Mouse (Mus musculus): ENCODE results near the gene Atcay. TPM values are rescaled to one million over a fixed set of nuclear protein-coding genes. Genes with fewer than 3 reads are reported as not detected.
"Not testable (repeated sequence)": the region's sequence is repeated elsewhere in the genome, so short reads cannot be mapped to it uniquely, and the experiment has no call there.

Gene Atcay
- polyA plus RNA-seq, 1 experiment from 2014 or later, result 37.2 TPM

DNA sequence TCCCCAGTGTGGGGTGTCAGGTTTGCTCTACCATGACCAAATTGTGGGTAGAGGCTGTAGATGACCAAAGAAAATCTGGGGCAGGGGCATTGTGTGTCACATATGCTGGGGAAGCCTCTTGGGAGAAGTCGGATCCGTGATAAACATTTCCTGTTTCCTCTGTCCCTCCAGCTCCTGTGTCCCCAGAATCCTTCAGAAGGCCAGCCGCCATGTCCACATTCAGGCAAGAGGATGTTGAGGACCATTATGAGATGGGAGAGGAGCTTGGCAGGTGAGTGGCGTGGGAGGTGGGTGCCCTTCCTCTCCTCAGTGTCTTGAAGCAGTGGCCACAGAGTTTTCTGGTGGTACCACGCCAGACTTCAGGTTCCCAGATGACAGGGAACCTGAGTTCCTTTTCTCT lies 46.8 kb downstream of the Atcay start, which contains the start of gene 4930442H23Rik:
4930442H23Rik (minus strand) TSS at position 45 of the 400 bp plus-strand sequence.
- Histone ChIP-seq H3K4me1 (peaks cover 24% of the 10 kb centered on the region), H3K4me3 (peak within 1 kb of the TSS; percentile 59), H3K27me3 (no peaks in the 10 kb centered on the region), H3K9me3 (no peaks in the 10 kb centered on the region), H3K9ac (replicated peaks) (peak within 1 kb of the TSS; percentile 50), H3K27ac (replicated peaks) (peak within 1 kb of the TSS; percentile 63), H3K4me2 (replicated peaks) (peak within 1 kb of the TSS; percentile 61), H3K36me3 (peaks cover 75% of the 10 kb centered on the region)
- WGBS, result 89% methylated on average over 5 of the region's 5 CpGs
- ATAC-seq (ENCODE audit: low FRiP score, low read depth), result no peak

DNA sequence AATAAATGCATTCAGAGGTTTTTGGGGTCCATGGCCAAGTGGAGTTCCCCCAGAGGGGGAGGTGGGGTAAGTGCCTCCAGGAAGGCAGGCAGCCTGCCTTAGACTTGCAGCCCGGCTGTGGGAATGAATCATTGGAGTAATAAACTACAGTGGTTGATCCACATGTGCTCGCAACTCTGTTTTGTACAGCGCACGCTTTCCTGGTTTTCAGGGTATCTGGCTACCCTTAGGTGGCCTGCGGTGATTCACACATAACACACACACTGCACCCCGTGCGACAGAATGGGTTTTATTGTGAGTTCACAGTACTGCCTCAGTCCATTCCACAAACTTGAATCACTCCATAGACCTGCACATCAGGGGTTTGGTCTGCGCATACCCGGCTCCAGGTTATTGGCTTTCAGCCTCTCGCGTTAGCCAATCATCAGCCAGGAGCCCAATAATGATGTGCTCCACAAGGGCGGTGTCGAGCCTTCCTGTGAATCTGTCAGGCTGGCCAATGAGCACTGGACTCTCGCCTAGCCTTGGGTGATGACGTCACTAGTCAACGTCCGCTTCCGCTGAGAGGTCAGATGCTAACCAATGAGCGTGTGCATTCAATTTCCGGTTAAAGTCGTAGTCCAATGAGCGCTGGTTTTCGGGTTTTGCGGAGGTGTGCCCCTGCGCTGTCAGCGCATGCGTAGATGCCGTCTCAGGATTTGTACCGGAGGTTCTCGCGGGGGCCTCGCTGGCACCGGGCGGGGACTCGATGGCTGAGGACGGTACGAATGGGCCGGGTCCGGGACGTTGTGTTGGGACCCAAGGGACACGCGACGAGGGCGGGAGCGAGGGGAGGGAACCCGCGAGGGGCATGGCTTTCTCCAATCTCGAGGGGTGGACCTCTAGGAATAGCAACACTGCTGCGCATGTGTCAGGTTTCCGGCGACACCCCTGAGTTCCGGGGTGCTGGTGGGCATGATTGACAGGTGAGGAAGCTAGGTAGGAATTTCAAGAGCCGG lies 48.0 kb downstream of the Atcay start, which contains the start of gene Dapk3:
Dapk3 (plus strand) TSS at position 670 of the 998 bp plus-strand sequence.
- Histone ChIP-seq H3K9me3 (no peaks in the 10 kb centered on the region), H3K4me1 (peaks cover 35% of the 10 kb centered on the region), H3K27ac (replicated peaks) (peak within 1 kb of the TSS; percentile 63), H3K27me3 (no peaks in the 10 kb centered on the region), H3K36me3 (peaks cover 81% of the 10 kb centered on the region), H3K4me3 (peak within 1 kb of the TSS; percentile 59), H3K9ac (replicated peaks) (peak within 1 kb of the TSS; percentile 50), H3K4me2 (replicated peaks) (peak within 1 kb of the TSS; percentile 61)
- peak; percentile 94 for ATAC-seq (ENCODE audit: low FRiP score, low read depth)
- WGBS, result 5% methylated on average over 53 of the region's 53 CpGs

DNA sequence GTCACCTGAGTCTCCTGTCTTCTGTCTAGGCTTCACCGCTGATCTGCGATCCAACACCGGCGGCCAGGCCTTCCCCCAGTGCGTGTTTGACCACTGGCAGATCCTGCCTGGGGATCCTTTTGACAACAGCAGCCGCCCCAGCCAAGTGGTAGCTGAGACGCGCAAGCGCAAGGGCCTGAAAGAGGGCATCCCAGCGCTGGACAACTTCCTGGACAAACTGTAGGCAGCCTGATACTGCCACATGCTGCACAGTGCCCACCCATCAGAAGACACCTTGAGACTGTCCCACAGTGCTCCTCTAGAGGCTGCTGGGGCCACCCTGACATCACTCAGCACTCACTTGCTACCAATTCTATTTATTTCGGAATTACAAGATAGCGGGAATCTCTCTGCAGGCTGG lies 48.8 kb downstream of the Atcay start:
- not testable (repeated sequence) for H3K27me3 ChIP-seq; ATAC-seq (ENCODE audit: low FRiP score, low read depth); H3K4me2 ChIP-seq (replicated peaks); H3K9ac ChIP-seq (replicated peaks); H3K9me3 ChIP-seq
- Histone ChIP-seq H3K36me3 (peaks cover 78% of the 10 kb centered on the region), H3K4me3 (0 out of 2 replicates have a peak overlapping the region, but pooled peaks have one; percentile 59), H3K27ac (replicated peaks) (0 out of 2 replicates have a peak overlapping the region, but pooled peaks have one; percentile 63), H3K4me1 (peaks cover 42% of the 10 kb centered on the region)
- 81% methylated on average over 12 of the region's 12 CpGs for WGBS

DNA sequence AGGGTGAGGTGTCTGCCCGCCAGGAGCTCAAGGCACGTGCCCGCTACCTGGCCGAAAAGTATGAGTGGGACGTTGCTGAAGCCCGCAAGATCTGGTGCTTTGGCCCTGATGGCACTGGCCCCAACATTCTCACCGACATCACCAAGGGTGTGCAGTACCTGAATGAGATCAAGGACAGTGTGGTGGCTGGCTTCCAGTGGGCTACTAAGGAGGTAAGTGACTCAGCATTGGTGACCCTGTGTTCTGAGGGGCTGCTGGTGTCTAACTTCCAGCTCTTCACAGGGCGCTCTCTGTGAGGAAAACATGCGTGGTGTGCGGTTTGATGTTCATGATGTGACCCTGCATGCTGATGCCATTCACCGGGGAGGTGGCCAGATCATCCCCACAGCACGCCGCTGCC lies 49.7 kb downstream of the Atcay start:
- no peak for ATAC-seq (ENCODE audit: low FRiP score, low read depth)
- Histone ChIP-seq H3K9ac (replicated peaks) (0 out of 2 replicates have a peak overlapping the region, but pooled peaks have one; percentile 20), H3K36me3 (peaks cover 71% of the 10 kb centered on the region), H3K4me2 (replicated peaks) (no peak overlapping the region), H3K27ac (replicated peaks) (no peak overlapping the region; the same call in 1 of the 2 replicates), H3K4me1 (peaks cover 42% of the 10 kb centered on the region), H3K4me3 (no peak overlapping the region), H3K27me3 (no peaks in the 10 kb centered on the region), H3K9me3 (no peaks in the 10 kb centered on the region)
- WGBS, result 91% methylated on average over 13 of the region's 13 CpGs

DNA sequence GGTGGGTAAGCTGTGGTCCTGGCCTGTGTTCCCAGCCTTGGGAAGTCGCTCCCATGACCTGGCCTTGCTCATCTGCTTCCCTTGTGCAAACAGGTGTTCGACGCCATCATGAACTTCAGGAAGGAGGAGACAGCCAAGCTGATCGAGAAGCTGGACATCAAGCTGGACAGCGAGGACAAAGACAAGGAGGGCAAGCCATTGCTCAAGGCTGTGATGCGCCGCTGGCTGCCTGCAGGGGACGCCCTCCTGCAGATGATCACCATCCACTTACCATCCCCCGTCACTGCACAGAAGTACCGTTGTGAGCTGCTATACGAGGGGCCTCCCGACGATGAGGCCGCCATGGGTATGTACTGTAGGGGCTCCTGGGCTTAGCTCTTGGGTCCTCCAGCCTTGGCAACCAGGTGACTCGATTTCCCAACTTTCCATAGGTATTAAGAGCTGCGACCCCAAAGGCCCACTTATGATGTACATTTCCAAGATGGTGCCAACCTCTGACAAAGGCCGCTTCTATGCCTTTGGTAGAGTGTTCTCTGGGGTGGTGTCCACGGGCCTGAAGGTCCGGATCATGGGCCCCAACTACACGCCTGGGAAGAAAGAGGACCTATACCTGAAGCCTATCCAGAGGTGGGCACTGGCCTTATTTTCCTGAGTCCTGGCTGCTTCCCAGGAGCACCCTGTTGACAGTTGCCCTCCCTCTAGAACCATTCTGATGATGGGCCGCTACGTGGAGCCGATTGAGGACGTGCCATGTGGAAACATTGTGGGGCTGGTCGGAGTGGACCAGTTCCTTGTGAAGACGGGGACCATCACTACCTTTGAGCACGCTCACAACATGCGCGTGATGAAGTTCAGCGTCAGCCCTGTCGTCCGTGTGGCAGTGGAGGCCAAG lies 50.9 kb downstream of the Atcay start:
- Histone ChIP-seq H3K9me3 (no peaks in the 10 kb centered on the region), H3K4me1 (peaks cover 51% of the 10 kb centered on the region), H3K36me3 (peaks cover 60% of the 10 kb centered on the region), H3K9ac (replicated peaks) (no peak overlapping the region; the same call in 1 of the 2 replicates), H3K4me3 (no peak overlapping the region), H3K27me3 (no peaks in the 10 kb centered on the region), H3K27ac (replicated peaks) (no peak overlapping the region), H3K4me2 (replicated peaks) (no peak overlapping the region)
- 90% methylated on average over 32 of the region's 32 CpGs for WGBS
- no peak for ATAC-seq (ENCODE audit: low FRiP score, low read depth)

DNA sequence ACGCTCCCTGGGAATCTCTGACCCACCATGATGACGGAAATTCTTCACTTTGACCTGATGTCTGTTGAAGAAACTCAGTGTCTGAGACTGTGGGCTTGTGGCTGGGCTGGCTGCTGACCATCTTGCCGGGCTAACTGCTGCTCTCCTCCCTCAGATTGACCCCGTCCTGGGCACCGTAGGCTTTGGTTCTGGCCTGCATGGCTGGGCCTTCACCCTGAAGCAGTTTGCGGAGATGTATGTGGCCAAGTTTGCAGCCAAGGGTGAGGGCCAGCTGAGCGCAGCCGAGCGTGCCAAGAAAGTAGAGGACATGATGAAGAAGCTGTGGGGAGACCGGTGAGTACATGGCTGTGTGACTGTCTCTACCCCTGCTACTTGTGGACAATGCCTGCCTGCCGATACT lies 51.7 kb downstream of the Atcay start:
- H3K4me1 ChIP-seq, result peaks cover 56% of the 10 kb centered on the region
- H3K27me3 ChIP-seq, result no peaks in the 10 kb centered on the region
- no peak overlapping the region for H3K27ac ChIP-seq (replicated peaks)
- H3K4me3 ChIP-seq, result no peak overlapping the region
- WGBS, result 95% methylated on average over 11 of the region's 11 CpGs
- H3K36me3 ChIP-seq, result peaks cover 52% of the 10 kb centered on the region
- H3K9ac ChIP-seq (replicated peaks), result no peak overlapping the region
- H3K4me2 ChIP-seq (replicated peaks), result no peak overlapping the region
- H3K9me3 ChIP-seq, result no peaks in the 10 kb centered on the region
- ATAC-seq (ENCODE audit: low FRiP score, low read depth), result no peak

DNA sequence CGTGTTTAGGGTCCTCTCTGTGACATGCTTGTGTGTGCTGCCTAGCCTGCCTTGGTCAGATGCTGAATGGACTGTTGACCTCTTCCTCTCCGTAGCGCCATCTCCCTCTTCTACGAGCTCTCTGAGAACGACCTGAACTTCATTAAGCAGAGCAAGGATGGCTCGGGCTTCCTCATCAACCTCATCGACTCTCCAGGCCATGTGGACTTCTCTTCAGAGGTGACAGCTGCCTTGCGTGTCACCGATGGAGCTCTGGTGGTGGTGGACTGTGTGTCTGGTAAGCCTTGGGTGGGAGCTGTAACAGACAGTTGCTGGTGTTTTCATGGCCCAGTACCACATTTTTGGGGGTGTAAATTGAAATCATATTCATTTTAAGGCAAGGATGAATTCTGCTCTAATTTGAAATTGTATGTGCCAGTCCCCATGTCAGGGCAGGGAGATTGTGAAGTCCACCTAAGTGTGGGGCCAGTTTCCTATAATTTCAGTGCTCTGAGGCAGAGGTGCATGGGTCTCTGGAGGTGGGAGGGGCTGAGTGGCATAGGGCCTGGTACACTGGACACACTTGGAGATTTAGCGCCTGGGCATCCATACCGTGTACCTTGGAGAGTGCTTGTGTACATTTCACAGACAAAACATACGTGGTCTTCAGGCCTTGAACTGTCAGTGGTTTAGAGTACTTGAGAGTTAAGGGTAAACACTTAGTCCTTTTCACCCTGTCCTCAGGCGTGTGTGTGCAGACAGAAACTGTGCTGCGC lies 52.5 kb downstream of the Atcay start:
- Histone ChIP-seq H3K4me1 (peaks cover 58% of the 10 kb centered on the region), H3K9me3 (no peaks in the 10 kb centered on the region), H3K36me3 (peaks cover 52% of the 10 kb centered on the region), H3K4me2 (replicated peaks) (peak overlapping the region; percentile 95), H3K27ac (replicated peaks) (peak overlapping the region; percentile 93; the same call in 1 of the 2 replicates), H3K27me3 (no peaks in the 10 kb centered on the region), H3K9ac (replicated peaks) (peak overlapping the region; percentile 99), H3K4me3 (peak overlapping the region; percentile 99)
- WGBS, result 72% methylated on average over 14 of the region's 14 CpGs
- ATAC-seq (ENCODE audit: low FRiP score, low read depth), result no peak

DNA sequence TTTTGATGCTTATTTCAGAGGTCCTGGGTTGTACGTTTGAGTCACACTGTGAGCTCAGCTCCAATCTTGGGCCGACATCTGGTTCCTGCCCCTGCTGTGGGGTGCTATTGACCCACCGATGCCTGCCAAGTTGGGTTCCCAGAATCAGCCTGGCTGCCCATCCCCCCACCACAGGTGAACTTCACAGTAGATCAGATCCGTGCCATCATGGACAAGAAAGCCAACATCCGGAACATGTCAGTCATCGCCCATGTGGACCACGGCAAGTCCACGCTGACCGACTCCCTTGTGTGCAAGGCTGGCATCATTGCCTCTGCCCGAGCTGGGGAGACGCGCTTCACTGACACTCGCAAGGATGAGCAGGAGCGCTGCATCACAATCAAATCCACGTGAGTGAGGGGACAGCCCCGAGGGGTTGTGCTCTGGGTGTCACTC lies 53.1 kb downstream of the Atcay start:
- peak overlapping the region; percentile 99 for H3K4me3 ChIP-seq
- WGBS, result 19% methylated on average over 16 of the region's 16 CpGs
- H3K4me1 ChIP-seq, result peaks cover 61% of the 10 kb centered on the region
- no peak for ATAC-seq (ENCODE audit: low FRiP score, low read depth)
- H3K4me2 ChIP-seq (replicated peaks), result peak overlapping the region; percentile 95
- no peaks in the 10 kb centered on the region for H3K9me3 ChIP-seq
- peaks cover 52% of the 10 kb centered on the region for H3K36me3 ChIP-seq
- peak overlapping the region; percentile 99 for H3K9ac ChIP-seq (replicated peaks)
- peak overlapping the region; percentile 93 for H3K27ac ChIP-seq (replicated peaks)
- H3K27me3 ChIP-seq, result no peaks in the 10 kb centered on the region

DNA sequence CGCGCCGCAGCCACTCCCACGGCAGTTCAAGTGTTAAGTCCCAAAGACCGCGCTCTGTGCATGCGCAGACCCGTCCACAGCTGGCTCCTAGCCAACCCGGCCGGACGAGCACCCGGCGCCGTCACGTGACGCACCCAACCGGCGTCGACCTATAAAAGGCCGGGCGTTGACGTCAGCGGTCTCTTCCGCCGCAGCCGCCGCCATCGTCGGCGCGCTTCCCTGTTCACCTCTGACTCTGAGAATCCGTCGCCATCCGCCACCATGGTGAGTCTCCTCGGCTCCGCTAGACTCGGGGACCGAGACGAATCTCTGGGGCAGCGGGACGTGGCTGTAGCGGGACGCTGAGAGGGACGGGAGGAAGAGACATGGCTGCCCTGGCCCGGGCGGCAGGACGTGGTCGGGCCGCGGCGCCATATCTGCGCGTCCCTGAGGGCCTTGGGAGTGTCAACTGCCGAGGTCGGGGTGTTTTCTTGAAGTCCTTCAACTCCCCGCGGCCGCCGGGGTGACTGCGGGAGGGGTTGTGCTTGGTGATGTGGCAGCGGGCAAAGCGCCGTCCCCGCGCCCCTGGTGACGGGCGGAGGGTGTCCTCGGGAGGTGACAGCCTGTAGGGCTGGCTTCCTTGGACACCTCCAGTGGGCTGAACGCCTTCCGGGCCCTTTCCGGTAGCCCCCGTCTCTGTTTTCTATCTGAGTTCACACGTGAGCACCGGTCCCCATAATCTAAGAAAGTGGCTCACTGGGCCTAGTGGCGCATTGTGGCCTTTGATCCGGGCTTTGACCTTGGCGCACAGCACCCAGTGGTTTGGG lies 54.0 kb downstream of the Atcay start, which contains the start of gene Eef2:
Eef2 (plus strand) TSS at position 166 of the 806 bp plus-strand sequence.
- Histone ChIP-seq H3K36me3 (peaks cover 44% of the 10 kb centered on the region), H3K4me3 (peak within 1 kb of the TSS; percentile 99), H3K4me2 (replicated peaks) (peak within 1 kb of the TSS; percentile 95), H3K27me3 (no peaks in the 10 kb centered on the region), H3K9me3 (no peaks in the 10 kb centered on the region), H3K4me1 (peaks cover 53% of the 10 kb centered on the region), H3K27ac (replicated peaks) (peak within 1 kb of the TSS; percentile 93), H3K9ac (replicated peaks) (peak within 1 kb of the TSS; percentile 99)
- peak; percentile 80 for ATAC-seq (ENCODE audit: low FRiP score, low read depth)
- under 1% methylated on average over 77 of the region's 77 CpGs for WGBS

DNA sequence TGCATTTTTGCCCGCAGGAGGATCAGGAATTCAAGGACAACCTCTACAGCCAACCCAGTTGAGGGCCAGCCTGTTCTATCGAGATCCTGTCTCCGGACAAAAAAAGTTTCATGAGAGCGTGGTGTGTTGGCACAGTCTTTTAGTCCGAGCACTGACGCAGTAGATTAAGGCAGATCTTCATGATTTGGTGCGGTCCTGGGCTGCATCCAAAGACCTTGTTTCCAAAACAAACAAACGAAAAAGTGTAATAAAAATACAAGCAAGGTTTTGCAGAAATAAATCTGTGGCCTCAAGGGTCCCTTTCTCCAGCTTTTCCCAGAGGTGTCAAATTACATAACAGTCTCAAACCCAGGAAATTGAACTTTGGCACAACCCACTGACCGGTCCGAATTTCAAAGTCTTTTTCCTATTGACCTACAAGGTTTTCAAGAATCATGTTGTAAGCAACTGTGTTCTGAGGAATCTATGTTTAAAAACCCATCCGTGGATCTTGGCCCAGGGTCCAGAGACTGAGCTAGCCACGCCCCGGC lies 54.6 kb downstream of the Atcay start:
- no peak; the same call in 1 of the 2 replicates for ATAC-seq (ENCODE audit: low FRiP score, low read depth)
- Histone ChIP-seq H3K36me3 (peaks cover 38% of the 10 kb centered on the region), H3K9ac (replicated peaks) (peak overlapping the region; percentile 99; the same call in 1 of the 2 replicates), H3K4me2 (replicated peaks) (peak overlapping the region; percentile 52), H3K27me3 (no peaks in the 10 kb centered on the region), H3K27ac (replicated peaks) (peak overlapping the region; percentile 93), H3K4me3 (peak overlapping the region; percentile 99), H3K9me3 (no peaks in the 10 kb centered on the region), H3K4me1 (peaks cover 51% of the 10 kb centered on the region)
- WGBS, result 11% methylated on average over 13 of the region's 13 CpGs

All from midbrain, embryonic 12.5 days (tissue).